Mouse (Mus musculus) monocyte, adult 2 months (primary cell): ENCODE data around the gene Pigs.
A peak's percentile ranks its signal among the peaks of the same experiment; 100 is the strongest.

Source experiments
- DNase-seq, 2 experiments: peaks; one replicate each; pipeline ENCODE4 v3.0.0; 2022; ENCODE audit warnings: low spot score in 2 of 2, low read depth in 1 of 2

Gene Pigs

DNA sequence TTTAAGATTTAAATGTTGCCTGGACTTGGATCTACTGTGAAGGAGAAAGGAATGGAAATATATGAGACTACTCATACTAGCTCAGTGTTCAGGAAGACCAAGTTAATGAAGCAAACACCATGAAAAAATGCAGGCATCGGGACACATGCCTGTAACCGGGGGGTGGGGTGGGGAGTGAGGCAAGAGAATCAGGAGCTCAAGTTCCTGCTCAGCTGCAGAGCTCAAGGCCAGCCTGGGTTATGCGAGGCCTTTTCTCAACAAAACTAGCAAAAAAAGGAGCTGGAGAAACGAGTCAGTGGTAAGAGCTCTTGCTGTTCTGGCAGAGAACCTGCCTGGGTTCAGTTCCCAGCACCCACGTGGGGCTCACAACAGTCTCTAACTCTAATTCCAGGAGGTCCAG is 5.8 kb downstream of the Pigs start:
- DNase-seq, result no peak

DNA sequence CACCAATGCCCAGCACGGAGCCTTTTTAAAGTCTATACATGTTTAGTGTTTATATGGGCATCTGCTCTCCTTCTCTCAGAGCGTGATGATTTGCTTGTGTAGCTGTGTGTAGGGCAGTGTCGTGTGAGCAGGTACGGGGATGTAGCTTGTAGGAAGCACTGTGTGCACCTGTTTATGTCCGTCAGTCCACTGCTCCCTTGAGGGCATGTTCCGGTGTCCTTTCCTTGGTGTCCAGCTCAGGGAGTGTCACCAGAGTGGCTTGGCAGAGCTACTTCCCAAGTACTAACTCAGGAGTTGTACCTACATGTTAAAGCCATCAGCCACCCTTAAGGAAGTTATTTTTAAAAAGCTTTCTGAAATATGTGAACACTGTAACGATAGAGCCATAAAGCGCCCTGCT is 8.8 kb downstream of the Pigs start:
- DNase-seq, result no peak

DNA sequence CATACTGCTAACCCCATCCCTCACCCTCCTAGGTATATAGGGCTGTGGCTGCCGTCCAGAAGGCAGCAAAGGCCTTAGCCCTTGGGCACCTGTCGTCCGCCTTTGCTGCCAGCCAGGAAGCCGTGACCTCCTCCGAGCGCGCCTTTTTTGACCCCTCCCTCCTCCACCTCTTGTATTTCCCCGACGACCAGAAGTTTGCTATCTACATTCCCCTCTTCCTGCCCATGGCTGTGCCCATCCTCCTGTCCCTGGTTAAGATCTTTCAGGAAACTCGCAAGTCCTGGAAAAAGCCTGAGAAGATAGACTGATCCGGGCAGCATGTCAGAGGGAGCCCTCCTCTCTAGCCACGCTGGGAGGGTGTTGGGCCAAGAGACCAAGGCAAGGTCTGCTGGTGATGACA is 13.5 kb downstream of the Pigs start:
- DNase-seq, result no peak

DNA sequence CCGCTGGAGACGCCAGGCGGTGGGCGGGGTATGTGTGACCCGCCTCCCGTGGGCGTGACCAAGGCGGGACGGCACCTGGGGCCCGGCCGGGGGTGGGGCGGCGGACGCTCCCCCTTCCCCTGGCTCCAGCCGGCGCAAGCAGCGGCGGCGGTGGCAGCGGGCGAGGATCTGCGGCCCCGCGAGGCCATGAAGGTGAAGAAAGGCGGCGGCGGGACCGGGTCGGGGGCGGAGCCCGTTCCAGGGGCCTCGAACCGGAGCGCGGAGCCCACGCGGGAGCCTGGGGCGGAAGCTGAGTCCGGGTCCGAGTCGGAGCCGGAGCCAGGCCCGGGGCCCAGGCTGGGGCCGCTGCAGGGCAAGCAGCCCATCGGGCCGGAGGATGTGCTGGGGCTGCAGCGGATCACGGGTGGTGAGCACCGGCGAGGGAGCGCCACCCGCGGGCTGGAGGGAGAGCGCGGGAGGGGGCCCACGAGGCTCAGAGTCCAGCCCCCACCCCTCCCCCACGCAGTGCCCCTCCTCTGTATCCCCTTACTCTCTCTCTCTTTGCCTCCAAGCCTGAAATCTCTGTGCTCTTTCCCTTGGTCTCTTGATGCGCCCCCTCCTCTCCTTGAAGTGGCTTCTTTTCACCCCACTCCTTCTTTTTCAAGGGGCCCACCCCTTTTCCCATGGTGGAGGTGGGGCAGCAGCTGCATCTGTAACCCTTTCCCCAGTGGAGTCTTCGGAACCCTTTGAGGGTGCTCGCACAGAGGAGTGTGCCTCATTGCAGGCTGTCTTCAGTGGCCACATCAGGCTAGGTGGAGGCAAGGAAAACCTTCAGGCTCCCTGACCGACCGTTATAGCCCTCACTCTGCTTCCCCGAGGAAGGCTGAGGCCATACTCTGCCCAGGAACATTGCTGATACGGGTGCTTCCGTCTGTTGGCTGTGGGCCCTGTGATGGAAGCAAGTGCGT is 15.4 kb downstream of the Pigs start, which contains the start of gene Unc119:
Unc119 (plus strand) TSS at position 102 of the 947 bp plus-strand sequence.
- no peak for DNase-seq

DNA sequence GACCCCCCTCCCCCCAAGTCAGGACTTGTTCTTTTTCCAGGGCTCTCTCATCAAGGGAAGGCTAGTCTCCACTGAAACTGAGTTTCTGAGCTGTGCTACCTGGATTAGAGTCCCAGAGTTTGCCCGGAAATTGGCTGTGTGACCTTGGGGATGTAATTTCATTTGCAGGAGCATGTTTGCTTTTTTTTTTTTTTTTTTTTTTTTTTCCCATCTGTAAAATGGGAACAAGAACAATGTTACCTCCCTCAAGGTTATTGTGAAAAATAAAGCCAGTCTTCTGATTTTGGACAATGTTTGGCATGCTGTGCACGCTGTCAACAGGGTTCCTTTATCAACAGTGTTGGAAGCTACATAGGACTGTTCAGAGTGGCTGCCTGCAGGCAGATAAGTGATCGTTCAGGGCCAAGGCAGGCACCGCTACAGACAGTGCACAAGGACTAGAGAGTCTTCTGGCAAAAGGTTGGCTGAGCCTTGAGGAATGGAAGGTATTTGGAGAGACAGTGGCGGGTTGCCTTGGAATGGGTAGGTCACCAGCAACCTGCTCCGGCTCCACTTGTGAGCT is 16.2 kb downstream of the Pigs start:
- no peak for DNase-seq

DNA sequence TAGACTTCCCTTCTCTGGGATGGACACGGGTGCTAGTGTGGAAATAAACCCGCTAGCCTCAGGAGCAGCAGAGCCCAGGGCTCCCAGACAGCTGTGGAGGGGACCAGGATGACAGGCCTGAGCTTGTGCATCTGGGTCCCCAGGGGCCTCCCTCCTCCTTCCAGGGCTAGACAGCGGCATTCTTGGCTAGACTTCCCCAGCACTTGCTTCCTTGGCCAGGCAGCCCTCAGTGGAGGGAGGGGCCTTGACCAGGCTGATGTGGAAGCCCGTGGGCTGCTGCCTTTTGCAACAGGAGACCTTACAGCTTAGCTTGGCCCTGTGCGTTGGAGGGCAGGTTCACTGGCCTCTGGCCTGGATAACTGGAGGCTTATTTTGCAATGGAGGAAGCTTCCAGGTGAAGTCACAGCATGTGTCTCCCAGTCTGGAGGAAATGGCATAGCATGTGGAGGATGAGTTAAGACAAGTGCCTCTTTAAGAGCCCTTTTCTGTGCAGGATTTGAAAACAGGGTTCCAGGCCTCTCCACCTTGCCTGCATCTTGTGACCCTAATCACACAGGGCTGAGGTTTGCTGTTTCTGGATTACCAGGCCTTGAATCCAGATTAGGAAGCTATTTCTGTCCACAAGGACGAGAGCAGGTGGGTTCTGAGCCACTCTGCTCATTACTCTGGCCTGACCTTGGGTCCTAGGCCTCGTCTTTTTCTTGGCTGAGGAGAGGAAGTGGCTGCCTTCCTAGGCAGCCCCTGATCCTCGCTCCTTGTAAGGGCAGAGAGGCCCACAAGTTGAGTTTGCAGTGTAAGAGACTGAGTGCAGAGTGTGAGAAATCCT is 16.9 kb downstream of the Pigs start:
- no peak for DNase-seq

DNA sequence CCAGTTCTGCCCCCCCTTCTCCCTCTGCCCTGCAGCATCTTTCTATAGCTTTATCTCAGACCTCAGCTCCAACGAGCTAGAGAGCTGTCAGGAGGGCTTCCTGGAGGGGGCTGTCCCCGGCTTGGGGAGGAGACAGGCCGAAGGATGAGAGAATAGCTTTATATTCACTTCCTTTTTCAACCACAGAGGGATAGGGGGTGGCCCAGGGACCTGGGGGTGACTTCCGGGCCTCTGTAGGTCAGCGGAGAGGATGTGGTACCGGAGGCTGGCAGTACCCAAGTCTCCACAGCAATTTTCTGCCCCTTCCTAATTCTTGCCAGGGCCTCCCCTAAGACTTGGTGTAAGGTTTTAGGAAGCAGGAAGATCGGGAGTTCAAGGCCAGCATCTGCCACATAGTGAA is 17.6 kb downstream of the Pigs start:
- peak; percentile 45 to 59 for DNase-seq

DNA sequence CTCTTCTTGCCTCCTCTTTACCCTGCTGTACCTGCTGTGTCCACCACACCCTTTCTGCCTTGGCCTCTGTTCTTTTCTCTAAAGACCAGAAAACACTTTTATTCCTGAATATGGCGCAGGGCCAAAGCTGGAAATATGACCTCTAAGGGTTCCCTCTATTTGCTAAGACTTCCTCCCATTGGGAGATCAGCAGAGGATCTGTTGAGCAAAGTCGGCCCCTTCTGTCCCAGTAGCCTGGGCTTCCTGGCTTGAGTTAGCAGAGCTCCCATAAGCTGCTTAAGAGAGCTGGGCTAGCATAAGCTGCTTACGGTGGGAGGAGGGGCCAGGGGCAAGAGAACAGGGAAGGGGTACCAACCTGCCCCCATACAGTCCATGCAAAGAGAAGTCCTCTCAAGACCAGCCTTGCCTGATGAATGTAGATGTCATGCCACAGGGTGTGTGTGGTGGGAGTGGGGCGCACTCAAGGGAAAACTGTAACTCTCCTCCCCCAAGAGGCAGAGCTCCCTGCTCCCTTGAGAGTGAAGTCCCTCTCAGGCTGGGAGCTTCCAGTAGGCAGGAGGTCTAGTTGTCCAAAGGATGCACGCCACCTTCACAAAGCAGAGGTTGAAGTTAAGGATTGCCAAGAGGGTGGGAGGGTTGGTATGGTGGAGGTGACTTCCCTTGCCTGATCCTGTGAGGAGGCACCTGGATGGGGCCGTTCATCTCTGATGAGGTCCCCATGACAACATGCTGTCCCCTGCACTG is 18.3 kb downstream of the Pigs start:
- no peak for DNase-seq

DNA sequence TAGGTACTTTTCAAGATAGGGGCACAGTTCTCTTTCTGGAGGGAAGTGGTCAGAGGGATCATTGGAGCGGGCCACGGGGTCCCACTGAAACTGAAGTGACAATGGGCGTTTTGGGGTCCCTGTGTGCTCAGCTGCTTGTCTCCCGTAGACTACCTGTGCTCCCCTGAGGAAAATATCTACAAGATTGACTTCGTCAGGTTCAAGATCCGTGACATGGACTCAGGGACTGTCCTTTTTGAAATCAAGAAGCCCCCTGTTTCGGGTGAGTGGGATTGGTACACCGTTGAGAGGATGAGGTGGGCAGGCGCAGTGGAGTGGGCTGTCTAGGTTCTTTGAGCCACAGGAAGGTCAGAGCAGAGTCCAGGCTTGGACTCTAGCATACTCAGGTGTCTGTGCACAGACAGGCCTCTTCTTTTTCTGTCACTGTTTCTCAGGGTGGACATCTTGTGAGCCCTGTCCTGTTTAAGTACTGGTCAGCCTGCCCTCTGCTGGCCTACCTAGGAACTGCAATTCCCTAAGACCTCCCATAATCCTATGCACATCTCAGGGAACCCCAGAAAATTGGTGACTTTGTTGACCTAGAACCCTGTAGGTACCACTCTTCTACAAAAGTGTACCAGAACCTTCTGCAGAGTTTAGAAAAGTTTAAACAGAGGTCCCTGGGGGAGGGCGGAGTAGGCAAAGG is 19.0 kb downstream of the Pigs start:
- no peak for DNase-seq

DNA sequence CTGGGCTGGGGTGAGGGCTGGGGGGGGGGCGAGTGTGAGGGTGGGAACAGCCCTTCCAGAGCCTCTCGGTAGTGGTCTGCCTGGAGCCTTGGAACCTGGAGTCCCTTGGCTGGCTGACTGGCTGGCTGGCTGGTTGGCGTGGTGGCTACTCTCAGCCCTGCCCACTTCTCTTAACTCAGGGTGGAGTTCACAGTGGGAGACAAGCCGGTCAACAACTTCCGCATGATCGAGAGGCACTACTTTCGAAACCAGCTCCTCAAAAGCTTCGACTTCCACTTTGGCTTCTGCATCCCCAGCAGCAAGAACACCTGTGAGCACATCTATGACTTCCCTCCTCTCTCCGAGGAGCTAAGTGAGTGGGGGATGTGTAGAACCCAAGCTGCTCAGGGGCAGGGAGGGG is 19.7 kb downstream of the Pigs start:
- peak; percentile 50 to 58 for DNase-seq

DNA sequence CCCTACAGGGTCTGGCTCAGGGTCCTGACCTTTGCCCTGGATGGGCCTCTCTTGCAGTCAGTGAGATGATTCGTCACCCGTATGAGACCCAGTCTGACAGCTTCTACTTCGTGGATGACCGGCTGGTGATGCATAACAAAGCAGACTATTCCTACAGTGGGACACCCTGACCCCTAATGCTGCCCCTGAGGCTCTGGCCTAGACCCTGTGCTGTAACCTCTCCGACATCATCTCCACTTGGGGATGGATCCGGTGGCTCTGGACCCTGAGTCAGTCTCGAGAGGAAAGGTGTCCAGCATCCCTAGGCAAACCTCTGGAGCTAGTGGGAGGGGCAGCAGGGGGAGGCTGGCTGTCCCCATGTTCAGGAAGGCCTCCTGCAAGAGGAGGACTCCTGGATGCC is 20.3 kb downstream of the Pigs start:
- DNase-seq, result no peak

DNA sequence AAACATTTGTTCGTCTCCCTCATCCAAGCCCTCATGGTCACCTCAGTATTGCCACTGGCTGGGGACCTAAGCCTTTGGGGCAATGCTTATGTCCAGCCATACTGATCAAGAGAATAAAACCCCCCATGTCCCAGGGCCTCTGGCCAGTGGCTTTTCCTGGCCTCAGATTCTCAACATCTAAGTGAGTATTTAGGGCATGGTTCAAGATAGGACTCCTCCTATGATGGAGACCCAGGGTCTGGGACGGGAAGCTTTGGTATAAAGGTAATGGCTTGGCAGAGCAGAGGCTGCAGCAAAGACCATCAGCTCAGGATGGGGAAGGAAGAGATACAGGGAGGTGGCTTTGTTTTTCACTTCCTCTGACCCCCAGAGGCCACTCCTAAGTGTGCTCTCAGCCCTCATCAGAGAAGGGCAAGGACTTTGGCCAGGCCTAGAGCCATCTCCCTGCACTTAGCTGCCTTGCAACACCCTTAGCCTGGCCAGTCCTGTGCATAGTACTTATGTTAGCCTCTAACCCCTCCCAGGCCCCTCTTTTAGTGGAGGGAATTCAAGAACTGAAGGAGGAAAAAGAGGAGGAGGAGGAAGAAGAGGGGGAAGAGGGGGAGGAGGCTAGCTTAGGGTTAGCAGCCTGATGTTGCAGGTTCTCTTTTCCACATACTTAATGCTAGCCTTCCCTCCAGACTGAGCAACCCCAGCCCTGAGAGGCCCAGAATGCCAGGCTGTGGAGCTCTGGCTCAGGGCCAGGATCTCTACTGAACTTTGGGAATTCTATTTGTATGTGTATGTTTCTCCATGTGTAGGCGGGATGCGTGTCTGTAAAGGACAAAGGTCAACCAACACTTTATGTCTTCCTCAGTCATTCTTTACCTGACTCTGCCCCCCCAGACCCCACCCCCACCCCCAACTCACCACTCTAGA is 21.5 kb downstream of the Pigs start:
- no peak for DNase-seq

DNA sequence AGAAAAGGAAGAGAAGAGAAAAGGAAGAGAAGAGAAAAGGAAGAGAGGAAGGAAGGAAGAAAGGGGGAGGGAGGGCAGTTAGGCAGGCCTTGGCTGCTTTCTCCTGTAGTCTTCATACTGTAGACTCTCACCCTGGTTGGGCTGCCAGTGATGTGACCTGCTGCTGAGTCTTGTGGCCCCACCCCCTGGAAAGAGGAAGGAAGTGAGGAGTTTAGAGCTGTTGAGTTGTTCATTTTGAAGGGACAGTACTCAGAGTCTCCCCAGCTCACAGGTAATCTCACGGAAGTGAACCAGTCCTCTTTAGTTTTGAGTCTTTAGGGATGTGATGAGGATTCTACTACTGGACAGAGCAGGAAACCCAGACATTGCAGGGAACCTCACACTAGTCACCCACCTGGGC is 24.9 kb downstream of the Pigs start:
- no peak for DNase-seq

DNA sequence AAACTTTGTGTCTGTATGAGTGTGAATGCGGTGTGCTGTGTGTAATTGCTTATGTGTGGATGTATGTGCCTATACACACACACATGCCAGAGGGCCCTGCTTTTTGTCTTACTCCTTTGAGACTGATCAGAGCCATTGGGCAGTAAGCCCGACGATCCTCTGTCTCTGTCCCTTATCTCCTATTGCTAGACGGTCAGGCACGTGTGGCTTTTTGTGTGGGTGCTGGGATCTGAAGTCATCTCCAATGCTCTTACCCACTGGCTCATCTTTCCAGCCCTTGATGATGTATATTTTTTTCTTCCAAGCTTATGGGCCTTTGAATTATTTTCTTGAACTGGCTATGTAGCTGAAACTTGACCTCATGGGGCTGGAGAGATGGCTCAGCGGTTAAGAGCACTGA is 26.7 kb downstream of the Pigs start:
- DNase-seq, result no peak

DNA sequence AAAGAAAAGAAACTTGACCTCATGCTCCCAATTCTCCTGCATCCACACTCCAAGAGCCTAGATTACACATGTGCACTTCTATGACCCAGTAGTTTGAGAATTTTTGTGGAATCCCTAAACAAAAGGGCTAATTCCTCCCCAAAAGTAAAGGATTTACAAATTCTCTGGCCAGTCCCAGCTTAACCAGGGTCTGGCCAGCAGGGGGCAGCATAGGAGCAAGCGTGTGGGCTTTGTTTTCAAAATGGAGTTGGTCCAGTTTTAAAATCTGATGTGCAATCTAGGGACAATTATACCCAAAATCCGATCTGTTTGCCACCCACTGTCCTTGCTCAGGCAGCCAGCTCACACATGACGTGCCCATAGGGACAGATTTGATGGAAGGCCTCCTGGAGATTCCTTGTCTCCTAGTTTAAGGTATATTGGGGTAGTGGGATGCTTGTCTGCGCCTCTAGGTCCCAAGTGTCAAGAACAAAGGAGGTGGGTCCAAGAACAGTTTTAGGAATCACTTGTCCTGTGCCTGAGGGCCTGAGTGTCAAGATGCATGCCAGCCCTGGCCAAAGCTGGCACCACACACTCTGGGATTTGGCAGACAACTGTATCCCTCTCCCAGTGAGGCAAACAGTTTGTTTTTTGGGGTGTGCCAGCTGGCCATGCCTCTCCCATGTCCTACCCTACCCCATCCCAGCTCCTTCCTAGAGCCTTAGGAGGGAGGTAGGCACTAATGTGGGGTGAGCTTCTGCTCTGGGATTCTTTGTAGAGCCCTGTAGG is 27.4 kb downstream of the Pigs start:
- no peak for DNase-seq

DNA sequence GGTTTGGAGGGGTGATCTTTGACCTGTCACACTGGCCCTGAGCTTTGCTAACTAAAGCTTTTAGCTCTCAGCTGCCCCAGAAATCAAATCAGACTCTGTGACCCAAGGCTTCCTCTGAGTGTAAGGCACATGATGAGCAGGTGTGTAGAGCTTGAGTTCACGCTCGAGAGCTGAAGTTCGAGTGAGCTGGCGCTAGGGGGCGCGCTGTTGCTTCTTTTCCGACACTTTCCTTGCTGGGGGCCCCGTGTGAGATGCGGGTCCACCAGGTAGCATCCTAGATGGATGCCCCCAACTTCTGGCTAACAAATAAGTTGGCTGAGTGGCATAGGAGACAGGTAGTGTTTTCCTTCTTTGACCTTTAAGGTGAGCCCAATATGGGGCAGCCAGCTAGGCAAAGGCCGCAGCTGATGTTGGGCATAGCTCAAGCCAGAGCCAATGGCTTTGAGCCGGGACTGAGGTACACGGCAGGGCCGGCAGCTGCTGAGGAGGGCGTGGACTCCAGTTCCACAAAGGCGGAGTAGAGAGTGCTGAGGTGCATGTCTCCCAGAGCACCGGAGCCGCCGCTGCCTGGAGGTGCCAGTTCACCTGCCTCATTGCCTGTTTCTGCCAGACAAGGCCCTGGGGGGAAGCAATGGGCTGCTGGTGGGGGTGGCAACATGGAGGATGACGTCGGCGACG is 30.3 kb downstream of the Pigs start:
- no peak for DNase-seq

DNA sequence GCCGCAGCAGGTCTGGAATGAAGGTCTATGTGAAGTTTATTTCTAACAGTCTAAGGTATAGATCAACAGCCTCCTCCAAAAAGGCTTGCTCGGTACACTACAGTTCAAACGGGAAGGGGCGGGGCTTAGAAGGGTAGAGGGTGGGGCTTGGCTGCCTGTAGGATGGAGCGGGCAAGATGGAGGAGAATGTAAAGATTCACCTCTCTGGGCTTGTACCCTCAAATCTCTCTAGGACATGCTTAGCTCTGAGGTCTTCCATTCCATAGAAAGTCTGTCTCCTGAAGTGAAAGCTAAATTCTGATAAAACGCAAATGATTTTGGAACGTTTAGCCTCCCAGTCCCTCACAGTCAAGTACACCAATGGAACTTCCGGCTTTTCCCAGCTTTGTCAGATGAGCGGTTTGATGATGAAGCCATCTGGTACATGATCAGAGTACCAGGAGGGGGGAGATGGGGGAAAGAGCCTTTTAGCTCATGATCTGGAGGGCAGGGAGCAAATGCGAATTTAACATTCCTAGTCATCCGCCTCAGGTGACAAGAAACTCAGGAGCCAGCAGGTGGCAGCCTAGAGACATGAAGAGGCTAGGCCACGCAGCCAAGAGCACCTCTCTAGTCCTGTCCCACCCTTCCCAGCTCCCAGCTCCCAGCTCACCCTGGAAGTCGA is 32.0 kb downstream of the Pigs start:
- peak in 1 of 2 experiments; percentile 66 for DNase-seq

DNA sequence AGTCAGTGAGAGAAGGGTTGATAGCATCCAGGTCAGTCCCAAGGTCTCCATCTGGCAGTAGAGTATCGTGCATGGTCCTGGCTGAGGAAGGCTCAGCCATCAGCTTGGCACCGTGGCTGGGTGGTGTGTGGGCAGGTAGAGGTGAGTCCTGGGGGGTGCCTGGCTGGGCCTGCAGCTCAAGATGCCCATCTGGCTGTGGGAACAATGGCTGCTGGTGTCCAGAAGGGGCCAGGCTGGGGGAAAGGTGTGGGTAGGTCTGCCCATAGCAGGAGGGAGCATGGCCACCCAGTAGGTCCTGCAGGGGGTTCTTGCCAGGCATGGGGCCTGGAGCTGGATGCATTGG is 32.5 kb downstream of the Pigs start:
- no peak for DNase-seq
